Comparison of ENCODE assay signal across 23 mouse cellular contexts in the genomic region with DNA sequence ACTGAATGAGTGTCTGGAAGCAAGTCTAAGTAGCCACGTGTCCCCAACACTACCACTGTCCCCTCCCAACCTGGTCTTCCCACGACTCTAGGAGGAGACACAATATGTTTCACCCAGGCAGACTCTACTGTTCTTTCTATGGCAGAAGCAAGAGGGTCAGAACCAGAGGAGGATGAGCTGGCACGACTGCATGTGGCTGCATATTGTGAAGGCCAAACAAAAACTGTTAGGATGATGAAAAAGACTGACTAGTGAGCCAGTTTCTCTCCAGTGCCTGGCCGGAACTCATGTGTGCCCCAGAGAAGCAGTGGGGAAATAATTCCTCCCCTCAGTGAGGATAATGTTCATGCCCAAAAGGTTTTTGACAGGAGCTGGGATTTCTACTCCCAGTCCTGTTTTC.
DNase-seq lines count a peak whose midpoint lies in the region; ATAC-seq lines count a peak whose summit lies in the region.
"Had no signal": no experiment of that assay in that cellular context is flagged by ENCODE, and none has a peak within 500 bp of the region (broad histone marks: within the 10 kb centered on the region; RNA-seq: fewer than 3 reads in every experiment).

No protein-coding gene starts in this region.

- no peak overlapping the region for H3K27ac ChIP-seq in liver, embryonic 11.5 days (ENCODE audit: low read depth, low read length)
- H3K27ac ChIP-seq in liver, embryonic 12.5 days, result no peak overlapping the region
- H3K27ac ChIP-seq: embryonic facial prominence, embryonic 12.5 days; embryonic facial prominence, embryonic 15.5 days; gastrocnemius, adult 2 months; hindbrain, embryonic 12.5 days; hindbrain, embryonic 15.5 days had no signal

- H3K9me3 ChIP-seq in liver, embryonic 11.5 days (ENCODE audit: control insufficient read depth, low read length), result no peaks in the 10 kb centered on the region
- H3K9me3 ChIP-seq in liver, embryonic 12.5 days (replicated peaks), result no peaks in the 10 kb centered on the region
- H3K9me3 ChIP-seq: embryonic facial prominence, embryonic 12.5 days; embryonic facial prominence, embryonic 15.5 days; hindbrain, embryonic 15.5 days had no signal

- no peak for ATAC-seq in liver, embryonic 11.5 days (replicated peaks; ENCODE audit: low FRiP score)
- no peak for ATAC-seq in liver, embryonic 12.5 days
- ATAC-seq: forebrain, embryonic 14.5 days; intestine, postnatal 0 days; Patski had no signal

- no peak overlapping the region for H3K4me3 ChIP-seq in liver, embryonic 11.5 days (ENCODE audit: low read depth, low read length)
- H3K4me3 ChIP-seq in liver, embryonic 12.5 days, result no peak overlapping the region
- H3K4me3 ChIP-seq: embryonic facial prominence, embryonic 12.5 days; embryonic facial prominence, embryonic 15.5 days; gastrocnemius, adult 2 months; hindbrain, embryonic 12.5 days; hindbrain, embryonic 15.5 days had no signal

- H3K27me3 ChIP-seq in liver, embryonic 11.5 days (replicated peaks; ENCODE audit: control insufficient read depth, insufficient read depth, low read length), result no peaks in the 10 kb centered on the region
- H3K27me3 ChIP-seq in liver, embryonic 12.5 days (replicated peaks), result no peaks in the 10 kb centered on the region
- H3K27me3 ChIP-seq: CH12.LX; embryonic facial prominence, embryonic 12.5 days; embryonic facial prominence, embryonic 15.5 days; hindbrain, embryonic 12.5 days; hindbrain, embryonic 15.5 days; Patski had no signal

- no peak overlapping the region for H3K9ac ChIP-seq in liver, embryonic 11.5 days (ENCODE audit: low read depth, low read length)
- no peak overlapping the region for H3K9ac ChIP-seq in liver, embryonic 12.5 days
- H3K9ac ChIP-seq: embryonic facial prominence, embryonic 12.5 days; embryonic facial prominence, embryonic 15.5 days; forebrain, postnatal 0 days; hindbrain, embryonic 12.5 days; hindbrain, embryonic 15.5 days had no signal

- no peaks in the 10 kb centered on the region for H3K36me3 ChIP-seq in liver, embryonic 11.5 days (ENCODE audit: control insufficient read depth, insufficient read depth, low read length)
- no peaks in the 10 kb centered on the region for H3K36me3 ChIP-seq in liver, embryonic 12.5 days
- H3K36me3 ChIP-seq: embryonic facial prominence, embryonic 12.5 days; embryonic facial prominence, embryonic 15.5 days; G1E; hindbrain, embryonic 12.5 days; hindbrain, embryonic 15.5 days had no signal

- no peaks in the 10 kb centered on the region for H3K4me1 ChIP-seq in liver, embryonic 11.5 days (replicated peaks; ENCODE audit: control insufficient read depth, insufficient read depth, low read length)
- no peaks in the 10 kb centered on the region for H3K4me1 ChIP-seq in liver, embryonic 12.5 days
- H3K4me1 ChIP-seq: embryonic facial prominence, embryonic 12.5 days; embryonic facial prominence, embryonic 15.5 days; hindbrain, embryonic 12.5 days; hindbrain, embryonic 15.5 days had no signal

- no peak overlapping the region for H3K4me2 ChIP-seq in liver, embryonic 11.5 days
- H3K4me2 ChIP-seq in liver, embryonic 12.5 days, result no peak overlapping the region
- H3K4me2 ChIP-seq: embryonic facial prominence, embryonic 12.5 days; embryonic facial prominence, embryonic 15.5 days; heart, embryonic 11.5 days; hindbrain, embryonic 12.5 days; hindbrain, embryonic 15.5 days had no signal

- DNase-seq in adrenal gland, adult 2 months, result peak; percentile 51
- DNase-seq in adrenal gland, postnatal 4 days (ENCODE audit: low spot score in 2 of 2), result no peak
- DNase-seq in adrenal gland, adult 8-10 months, result peak; percentile 20
- peak; percentile 11 for DNase-seq in adrenal gland, postnatal 14 days
- DNase-seq in liver, embryonic 11.5 days (ENCODE audit: low spot score), result no peak
- DNase-seq: B cell, adult 2 months; cerebellum, adult 8-10 months; forebrain, postnatal 0 days; gastrocnemius, adult 2 months; gastrocnemius, postnatal 14 days; heart, adult 11 months; kidney, adult 2 months had no signal

- WGBS in liver, embryonic 11.5 days, result 67% methylated on average over 4 of the region's 4 CpGs
- 45% methylated on average over 4 of the region's 4 CpGs for WGBS in liver, embryonic 12.5 days (ENCODE audit: insufficient replicate concordance)

Comparison
In these comparisons a context has a peak if more than half of its experiments do, and no peak if none do; other contexts are left out.
1. DNase-seq: peak in adrenal gland, adult 2 months (single experiment), adrenal gland, adult 8-10 months (single experiment) and adrenal gland, postnatal 14 days (single experiment); none in adrenal gland, postnatal 4 days (0 of 2) and liver, embryonic 11.5 days (single experiment).